Mouse (Mus musculus) cerebellum, postnatal 36 days (tissue): Measurements from ENCODE around the gene Adgrd1.

ENCODE experiments used
- DNase-seq, 2 experiments: peaks; one replicate each; pipeline ENCODE4 v3.0.0; 2021 to 2022; ENCODE audit warnings: mixed read lengths in 2 of 2

The Adgrd1 gene

GRCm38 (mm10) chr5:129096511-129096910 lies at the start of gene Adgrd1:
Gene Adgrd1, plus strand, starts transcription at chr5:129096750.
- DNase-seq: no peak

DNA sequence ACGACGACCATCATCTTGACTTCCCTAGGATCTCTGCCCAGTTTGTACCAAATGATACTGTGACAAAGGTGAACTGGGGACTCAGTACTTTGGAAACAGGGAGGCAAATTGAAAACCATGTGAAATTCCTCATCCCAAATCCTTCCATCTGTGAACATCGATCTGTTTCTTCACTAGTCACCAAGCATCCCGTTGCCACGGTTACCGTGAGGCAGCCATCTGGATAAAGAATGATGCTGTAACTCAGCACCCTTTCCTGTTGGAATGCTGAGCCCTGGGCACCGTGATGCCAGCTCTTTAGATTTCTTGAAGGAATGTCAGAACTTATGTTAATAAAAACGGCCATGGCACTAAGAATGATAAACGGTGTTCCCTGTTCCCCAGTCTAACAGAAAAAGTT lies 47.2 kb upstream of the Adgrd1 start:
- no peak for DNase-seq

DNA sequence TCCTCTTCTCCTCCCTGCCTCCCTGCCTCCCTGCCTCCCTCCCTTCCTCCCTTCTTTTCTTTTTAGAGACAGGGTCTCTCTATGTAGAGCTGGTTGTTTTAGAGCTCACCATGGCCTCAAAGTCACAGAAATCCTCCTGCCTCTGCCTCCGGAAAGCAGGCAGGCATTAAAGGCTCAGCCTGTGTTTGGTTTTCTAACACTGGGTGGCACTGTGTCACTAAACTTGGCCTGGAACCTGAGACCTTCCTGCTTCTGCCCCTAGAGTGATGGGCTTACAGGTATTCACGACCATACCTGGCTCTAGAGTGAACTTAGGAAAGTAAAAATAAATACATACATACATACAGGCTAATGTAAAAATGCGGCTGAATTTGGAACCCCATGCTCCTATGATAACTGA lies 44.6 kb upstream of the Adgrd1 start:
- no peak for DNase-seq

DNA sequence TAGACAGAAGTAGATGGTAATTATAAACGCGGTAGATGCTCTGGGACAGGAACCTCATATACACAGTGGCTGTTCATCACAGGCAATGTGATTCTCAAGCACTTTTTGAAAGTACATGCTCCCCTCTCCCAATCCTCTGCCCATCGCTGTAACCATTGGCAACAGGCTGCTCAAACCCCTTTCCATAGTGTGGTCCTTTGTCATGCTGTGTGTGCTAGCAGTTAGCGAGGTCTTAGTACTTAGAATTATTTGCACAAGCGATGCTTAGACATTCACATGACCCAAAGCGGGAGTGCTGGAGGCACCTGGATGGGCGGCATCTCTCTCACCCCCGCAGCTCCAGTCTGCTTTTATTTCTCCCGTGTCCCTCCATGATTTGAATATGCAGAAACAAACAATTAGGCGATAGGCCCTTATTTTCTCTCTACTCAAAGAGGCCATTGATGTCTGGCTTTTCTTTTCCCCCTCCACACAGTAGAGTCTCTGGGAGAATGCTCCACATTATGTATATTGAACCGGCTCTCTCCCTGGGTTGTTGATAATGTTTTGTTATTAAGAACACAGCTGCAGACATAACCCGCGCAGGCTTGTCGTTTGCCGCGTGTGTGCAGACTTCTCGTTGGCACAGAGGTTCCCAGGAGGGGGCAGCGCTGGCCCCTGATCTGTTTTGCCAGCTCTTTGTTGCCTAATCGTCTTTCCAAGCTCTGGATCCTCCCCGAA lies 43.8 kb upstream of the Adgrd1 start:
- no peak for DNase-seq

GRCm38 (mm10) chr5:129054675-129055284 lies 41.8 kb upstream of the Adgrd1 start:
- no peak for DNase-seq

DNA sequence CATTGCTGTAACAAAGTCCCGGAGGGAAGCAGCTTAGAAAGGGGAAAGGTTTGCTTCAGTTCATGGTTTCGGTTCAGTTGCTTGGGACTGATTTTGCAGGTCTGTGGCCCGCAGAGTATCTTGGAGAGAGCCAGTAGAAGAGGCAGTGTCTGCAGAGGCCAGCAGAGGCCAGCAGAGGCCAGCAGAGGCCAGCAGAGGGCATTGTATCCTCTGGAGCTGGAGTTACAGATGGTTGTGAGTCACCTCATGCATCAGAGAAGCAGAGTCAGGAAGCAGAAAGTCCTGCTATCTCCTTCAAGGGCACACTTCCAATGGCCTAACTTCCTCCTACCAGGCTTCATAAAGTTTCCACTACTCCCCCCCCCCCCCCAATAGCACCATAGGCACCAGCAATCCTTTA lies 37.4 kb upstream of the Adgrd1 start:
- no peak for DNase-seq

- DNase-seq: peak; percentile 71
Measured at GRCm38 (mm10) chr5:129061579-129061978, 35.0 kb upstream of the Adgrd1 start.

DNA sequence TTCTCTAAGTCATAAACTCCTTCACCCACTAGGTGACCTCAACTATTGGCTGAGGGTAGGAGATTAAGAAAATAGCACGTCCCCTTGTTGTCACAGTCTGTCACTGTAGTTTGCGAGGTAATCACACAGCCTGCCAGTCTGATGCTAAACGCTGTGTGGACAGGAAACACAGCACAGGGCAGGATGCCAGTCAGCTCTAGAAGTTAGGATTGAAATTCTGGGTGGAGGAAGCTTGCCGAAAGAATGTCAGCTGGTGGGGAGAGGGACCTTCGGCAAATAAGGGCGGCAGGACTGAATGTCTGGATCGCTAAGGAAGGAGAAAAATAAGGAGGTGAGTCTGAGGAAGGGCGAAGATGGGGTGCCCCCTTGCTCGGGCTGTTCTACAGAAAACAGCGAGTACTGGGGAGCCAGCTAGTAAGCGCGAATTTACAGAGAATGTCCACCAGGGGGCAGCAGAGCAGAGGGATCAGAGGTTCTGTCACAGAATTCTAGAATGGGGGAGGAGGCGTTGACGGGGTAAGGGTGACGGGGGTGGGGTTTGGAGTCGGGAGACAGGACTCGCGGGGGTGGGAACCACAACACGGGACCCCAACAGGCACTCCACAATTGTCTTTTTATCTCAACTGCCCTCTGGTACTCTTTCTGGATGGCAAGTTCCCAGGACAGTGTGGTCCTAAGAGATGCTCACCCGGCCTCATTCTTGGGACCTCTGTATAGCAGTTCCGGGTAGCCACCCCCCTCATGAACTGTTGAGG lies 33.3 kb upstream of the Adgrd1 start:
- peak; percentile 77 to 78 for DNase-seq

- no peak for DNase-seq
Measured at GRCm38 (mm10) chr5:129063792-129064087, 32.8 kb upstream of the Adgrd1 start.

DNA sequence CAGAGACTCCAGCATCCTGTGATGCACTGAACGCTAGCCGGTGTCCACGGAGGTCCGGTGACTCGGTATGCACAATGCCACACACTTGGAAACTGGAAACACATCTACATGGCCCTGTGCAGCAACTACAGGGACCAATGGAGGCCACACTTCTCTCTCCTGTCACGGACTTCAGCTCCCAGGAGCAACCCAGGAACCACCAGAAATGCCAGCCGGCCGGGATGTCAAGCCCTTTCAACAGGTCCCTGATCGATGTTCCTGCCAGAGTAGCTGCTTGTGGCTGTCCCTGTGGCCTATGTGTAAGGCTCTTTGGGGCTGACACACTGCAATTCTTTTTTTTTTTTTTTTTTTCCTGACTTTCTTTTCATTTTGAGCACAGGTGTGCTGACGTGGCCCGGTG lies 32.4 kb upstream of the Adgrd1 start:
- DNase-seq: no peak

DNA sequence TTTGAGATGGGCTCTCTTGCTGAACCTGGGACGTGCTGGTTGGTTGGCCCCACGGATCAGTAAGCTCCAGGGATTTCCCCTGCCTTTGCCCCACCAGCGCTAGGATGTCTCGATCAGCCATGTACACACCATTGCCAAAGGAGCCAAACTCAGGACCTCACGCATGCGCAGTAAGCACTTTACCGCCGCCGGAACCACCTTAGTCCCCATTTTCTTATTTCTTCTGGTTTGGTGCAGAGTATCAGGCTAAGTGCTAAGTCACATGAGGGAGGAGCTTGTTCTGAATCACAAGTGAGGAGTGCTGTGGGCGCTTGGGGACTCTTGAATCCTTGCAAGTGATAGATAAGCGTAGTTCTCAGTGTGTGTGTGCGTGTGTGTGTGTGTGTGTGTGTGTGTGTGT lies 31.2 kb upstream of the Adgrd1 start:
- no peak for DNase-seq

- DNase-seq: no peak
Measured at GRCm38 (mm10) chr5:129065946-129066345, 30.6 kb upstream of the Adgrd1 start.

DNA sequence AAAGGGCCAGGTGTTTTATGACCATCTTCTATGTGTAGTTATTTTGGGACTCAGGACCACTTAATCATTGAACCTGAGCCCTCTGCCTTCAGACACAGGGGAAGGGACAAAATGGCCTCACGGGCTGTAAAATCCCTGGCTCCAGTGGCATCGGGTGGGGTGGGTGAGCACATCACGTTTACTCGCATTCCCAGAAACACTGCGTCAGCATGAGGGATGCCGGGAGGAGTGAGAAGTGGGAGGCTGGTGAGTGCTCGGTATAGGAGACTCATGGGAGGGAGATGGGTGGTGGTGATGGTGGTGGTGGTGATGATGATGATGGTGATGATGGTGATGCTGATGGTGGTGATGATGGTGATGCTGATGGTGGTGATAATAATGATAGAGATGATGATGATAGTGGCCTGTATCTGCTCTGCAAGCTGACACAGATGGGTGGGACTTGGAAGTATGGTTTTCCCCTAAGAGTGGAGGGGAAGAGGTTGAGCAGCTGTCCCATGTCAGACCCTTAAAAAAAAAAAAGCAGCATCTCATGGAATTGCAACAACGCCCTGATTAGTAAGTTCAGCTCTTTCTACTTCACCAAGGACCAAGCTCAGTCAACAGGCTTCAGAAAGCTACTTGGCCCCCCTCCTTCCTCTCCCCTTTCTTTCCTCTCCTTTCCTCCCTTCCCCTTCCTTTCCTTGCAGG lies 29.9 kb upstream of the Adgrd1 start:
- DNase-seq: no peak

DNA sequence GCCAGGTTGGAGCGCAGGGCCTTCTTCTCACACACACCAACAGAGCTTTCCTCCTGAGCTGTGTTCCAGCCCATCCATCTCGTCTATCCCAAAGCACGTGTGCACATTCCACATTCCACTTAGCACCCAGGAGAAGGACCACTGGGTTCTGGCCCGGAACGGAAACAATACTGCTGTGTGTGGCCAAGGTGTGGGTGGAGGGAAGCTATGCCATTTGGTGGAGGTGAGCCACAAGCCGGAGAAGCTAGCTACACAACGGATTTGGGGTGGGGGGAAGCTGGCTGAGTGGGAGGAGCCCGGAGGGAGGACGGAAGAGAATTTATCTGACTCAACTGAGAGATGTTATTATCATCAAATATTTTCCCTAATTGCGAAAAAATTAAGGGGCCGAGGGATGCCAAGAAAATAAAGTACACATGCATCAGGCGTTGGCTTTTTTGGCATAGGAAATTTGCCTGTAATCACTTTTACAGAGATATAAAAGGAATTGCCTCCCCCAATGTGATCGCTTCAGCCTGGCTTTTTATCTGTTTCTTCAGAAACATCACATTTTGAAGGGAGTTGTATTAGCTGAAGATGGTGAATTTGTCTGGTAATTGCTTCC lies 29.2 kb upstream of the Adgrd1 start:
- no peak for DNase-seq

DNA sequence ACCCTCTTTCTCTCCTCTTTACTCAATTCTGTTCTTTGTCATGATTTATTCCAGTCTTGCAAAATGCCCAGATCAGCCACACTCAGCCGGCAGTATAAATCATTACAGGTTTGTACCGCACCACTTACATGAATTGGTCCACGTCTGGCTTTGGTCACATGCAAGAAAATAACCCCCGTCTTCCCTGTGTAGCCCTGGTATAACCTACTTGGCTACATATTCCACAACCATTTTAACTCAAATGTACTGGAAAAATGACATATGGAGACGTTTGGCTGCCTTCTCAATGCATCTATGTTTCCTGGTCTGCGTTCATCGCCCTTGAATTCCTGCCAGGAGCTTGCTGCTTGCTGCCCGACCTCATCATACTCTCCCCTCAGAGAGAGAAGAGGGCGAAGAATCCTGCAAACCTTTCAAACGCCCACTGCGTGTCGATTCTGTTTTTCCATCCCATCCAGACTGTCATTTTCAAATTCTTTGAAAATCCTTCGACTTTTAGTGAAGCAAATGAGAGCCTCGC lies 24.7 kb upstream of the Adgrd1 start:
- DNase-seq: peak; percentile 56 to 59

GRCm38 (mm10) chr5:129073404-129073803 lies 23.1 kb upstream of the Adgrd1 start:
- no peak for DNase-seq

GRCm38 (mm10) chr5:129076098-129076497 lies 20.5 kb upstream of the Adgrd1 start:
- DNase-seq: no peak

- DNase-seq: no peak
Measured at GRCm38 (mm10) chr5:129077240-129077639, 19.3 kb upstream of the Adgrd1 start.

DNA sequence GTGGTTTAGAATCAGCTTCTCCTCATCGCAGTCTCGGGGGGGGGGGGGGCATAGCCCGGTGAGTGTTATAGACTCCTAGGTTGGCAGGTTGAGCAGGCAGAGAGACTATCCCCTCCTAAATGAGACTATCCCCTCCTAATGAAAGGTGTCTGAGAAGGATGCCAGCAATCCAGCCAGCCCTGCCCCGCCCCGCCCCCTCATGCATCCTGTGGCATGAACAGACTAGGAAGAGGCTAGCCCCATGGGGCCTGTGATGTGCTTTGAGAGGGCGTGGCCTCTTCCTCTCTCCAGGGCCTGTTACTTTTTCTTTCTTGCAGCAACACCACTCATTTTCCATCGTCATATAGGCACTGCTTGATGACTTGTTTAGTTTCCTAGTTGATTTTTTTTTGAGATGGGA lies 15.0 kb upstream of the Adgrd1 start:
- DNase-seq: no peak

- no peak for DNase-seq
Measured at GRCm38 (mm10) chr5:129085153-129085552, 11.4 kb upstream of the Adgrd1 start.

- no peak for DNase-seq
Measured at GRCm38 (mm10) chr5:129092345-129093065, 4.0 kb upstream of the Adgrd1 start.

- DNase-seq: no peak
Measured at GRCm38 (mm10) chr5:129093158-129093557, 3.4 kb upstream of the Adgrd1 start.
